Mouse (Mus musculus) lung, embryonic 15.5 days (tissue): ENCODE measurements around the gene Ifitm1. TPM values are rescaled to one million over a fixed set of nuclear protein-coding genes. Genes with fewer than 3 reads are reported as not detected.

ENCODE experiments used
- ATAC-seq: fragments of 200-750 bp; cut with Nextera tagmentation; 2 replicates; pipeline ENCODE4 v1.8.0; 2017; ENCODE audit warnings: moderate number of reproducible peaks, borderline replicate concordance; ENCODE audit not compliant: low FRiP score, low TSS enrichment; ENCODE audit errors: extremely low read depth
- H3K27ac ChIP-seq: fragments of 300-500 bp; sonication (generic); 2 replicates; pipeline ENCODE4 v1.5.1; 2015; ENCODE audit warnings: moderate library complexity, mild to moderate bottlenecking, inconsistent platforms
- H3K27me3 ChIP-seq: fragments of 300-500 bp; sonication (generic); 2 replicates; pipeline ENCODE4 v1.6.1; 2015; ENCODE audit warnings: inconsistent platforms
- H3K36me3 ChIP-seq: fragments of 300-500 bp; sonication (generic); 2 replicates; pipeline ENCODE4 v1.6.1; 2015; ENCODE audit warnings: inconsistent platforms
- H3K4me1 ChIP-seq: fragments of 300-500 bp; sonication (generic); 2 replicates; pipeline ENCODE4 v1.6.1; 2015; ENCODE audit warnings: inconsistent platforms
- H3K4me2 ChIP-seq: fragments of 300-500 bp; sonication (generic); 2 replicates; pipeline ENCODE4 v1.6.1; 2015; ENCODE audit warnings: inconsistent platforms, mild to moderate bottlenecking, moderate library complexity
- H3K4me3 ChIP-seq: fragments of 300-500 bp; sonication (generic); 2 replicates; pipeline ENCODE4 v1.5.1; 2015; ENCODE audit warnings: mild to moderate bottlenecking, inconsistent platforms
- H3K9ac ChIP-seq: fragments of 300-500 bp; sonication (generic); 2 replicates; pipeline ENCODE4 v1.6.1; 2015; ENCODE audit warnings: inconsistent platforms
- H3K9me3 ChIP-seq: fragments of 300-500 bp; sonication (generic); 2 replicates; pipeline ENCODE4 v1.6.1; 2016; ENCODE audit warnings: inconsistent platforms
- WGBS: fragments of 180-500 bp; shearing (Covaris S2); methylation state at CpG from one replicate; pipeline ENCODE4 v1.1.7; 2015; 5-methylcytosine and 5-hydroxymethylcytosine counted together
- polyA plus RNA-seq: library from polyadenylated mRNA; unstranded; fragments of >200 nt; fragmentation: Nextera tagmentation; extraction: Ambion mirVana; gene quantifications from 2 replicates; pipeline ENCODE4 v1.2.1, GENCODE M21; 2015

Ifitm1 gene
- polyA plus RNA-seq, 1 experiment from 2014 or later = 54.5 TPM

DNA sequence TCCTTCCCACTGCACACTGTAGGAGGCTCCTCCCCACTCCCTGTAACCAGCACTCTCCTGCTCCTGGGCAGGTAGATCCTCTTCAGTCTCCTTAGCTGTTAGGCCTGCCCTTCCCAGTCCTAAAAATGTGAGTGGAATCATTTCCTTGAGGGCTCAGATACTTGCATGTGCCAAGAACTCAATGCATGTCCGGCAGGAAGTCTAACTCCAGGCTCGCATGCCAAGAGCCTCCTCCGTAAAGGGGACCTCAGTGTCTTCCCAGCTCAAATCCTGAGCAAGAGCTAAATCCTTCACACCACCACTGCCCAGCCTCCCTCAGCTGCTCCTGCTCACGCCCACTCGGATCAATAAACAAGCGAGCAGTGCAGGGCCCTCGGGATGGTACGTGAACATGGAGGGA is 16.0 kb upstream of the Ifitm1 start:
- 0 out of 2 replicates have a peak overlapping the region, but pooled peaks have one; percentile 12 for H3K4me2 ChIP-seq
- H3K4me1 ChIP-seq = peaks cover 42% of the 10 kb centered on the region
- H3K9ac ChIP-seq = no peak overlapping the region
- no peaks in the 10 kb centered on the region for H3K27me3 ChIP-seq
- no peak for ATAC-seq
- H3K27ac ChIP-seq = peak overlapping the region; percentile 62
- no peak overlapping the region for H3K4me3 ChIP-seq
- no peaks in the 10 kb centered on the region for H3K9me3 ChIP-seq
- WGBS = 39% methylated on average over 8 of the region's 8 CpGs
- peaks cover 40% of the 10 kb centered on the region for H3K36me3 ChIP-seq

DNA sequence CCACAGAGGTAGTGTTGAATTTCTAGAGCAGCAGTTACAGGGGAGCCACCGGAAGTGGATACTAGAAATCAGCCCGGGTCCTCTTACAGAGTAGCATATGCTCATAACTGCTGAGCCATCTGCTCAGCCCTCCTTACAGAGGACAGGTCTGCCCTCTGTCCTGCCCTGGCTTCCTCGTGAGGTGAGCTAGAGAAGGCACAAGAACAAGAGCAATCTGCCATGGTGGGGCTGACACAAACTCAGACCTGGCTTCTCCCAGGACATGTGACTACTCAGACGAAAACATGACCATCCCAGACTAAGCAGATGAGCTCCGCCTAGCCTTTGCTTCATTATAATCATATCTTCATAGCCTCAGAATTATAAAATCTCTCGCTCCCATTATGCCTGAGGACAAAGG is 15.3 kb upstream of the Ifitm1 start:
- Histone ChIP-seq H3K4me2 (no peak overlapping the region), H3K36me3 (peaks cover 32% of the 10 kb centered on the region), H3K4me3 (no peak overlapping the region), H3K9me3 (no peaks in the 10 kb centered on the region), H3K4me1 (peaks cover 49% of the 10 kb centered on the region), H3K9ac (no peak overlapping the region), H3K27me3 (no peaks in the 10 kb centered on the region), H3K27ac (peak overlapping the region; percentile 62; the same call in 1 of the 2 replicates)
- 68% methylated on average over 6 of the region's 6 CpGs for WGBS
- ATAC-seq = no peak

DNA sequence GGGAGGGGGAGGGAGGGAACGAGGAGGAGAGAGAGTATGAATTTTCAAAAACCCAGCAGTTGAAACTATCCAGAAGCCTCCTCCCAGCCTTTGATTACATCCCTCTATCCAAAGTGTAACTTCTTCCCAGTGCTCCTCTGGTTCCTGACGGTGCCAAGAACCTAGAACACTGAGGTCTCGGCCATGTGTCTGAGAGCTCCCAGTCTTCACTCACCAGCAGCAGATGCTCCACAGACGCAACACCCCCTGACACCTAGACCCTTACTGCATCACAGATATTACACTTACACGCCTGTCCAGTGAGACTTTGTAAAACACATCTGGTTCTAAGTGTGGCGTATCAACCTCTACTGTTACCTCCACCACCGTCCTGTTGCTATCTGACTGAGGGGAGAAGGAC is 14.6 kb upstream of the Ifitm1 start:
- Histone ChIP-seq H3K9ac (no peak overlapping the region), H3K9me3 (no peaks in the 10 kb centered on the region), H3K27ac (no peak overlapping the region), H3K27me3 (no peaks in the 10 kb centered on the region), H3K4me1 (peaks cover 52% of the 10 kb centered on the region), H3K4me3 (no peak overlapping the region), H3K36me3 (peaks cover 28% of the 10 kb centered on the region), H3K4me2 (peak overlapping the region; percentile 81; the same call in 1 of the 2 replicates)
- no peak for ATAC-seq
- 65% methylated on average over 7 of the region's 7 CpGs for WGBS

GRCm38 (mm10) chr7:140953133-140953532 is 13.9 kb upstream of the Ifitm1 start:
- Histone ChIP-seq H3K36me3 (peaks cover 22% of the 10 kb centered on the region), H3K4me2 (peak overlapping the region; percentile 81), H3K27ac (no peak overlapping the region), H3K9ac (no peak overlapping the region), H3K4me3 (no peak overlapping the region), H3K9me3 (no peaks in the 10 kb centered on the region), H3K4me1 (peaks cover 52% of the 10 kb centered on the region), H3K27me3 (no peaks in the 10 kb centered on the region)
- WGBS = 59% methylated on average over 11 of the region's 11 CpGs
- ATAC-seq = no peak

GRCm38 (mm10) chr7:140953800-140954732 is 13.0 kb upstream of the Ifitm1 start:
- peaks cover 13% of the 10 kb centered on the region for H3K36me3 ChIP-seq
- H3K9ac ChIP-seq = peak overlapping the region; percentile 72
- no peaks in the 10 kb centered on the region for H3K27me3 ChIP-seq
- H3K4me1 ChIP-seq = peaks cover 53% of the 10 kb centered on the region
- no peak for ATAC-seq
- WGBS = 38% methylated on average over 15 of the region's 15 CpGs
- H3K4me3 ChIP-seq = peak overlapping the region; percentile 62
- H3K9me3 ChIP-seq = no peaks in the 10 kb centered on the region
- H3K27ac ChIP-seq = peak overlapping the region; percentile 37; the same call in 1 of the 2 replicates
- peak overlapping the region; percentile 81 for H3K4me2 ChIP-seq

DNA sequence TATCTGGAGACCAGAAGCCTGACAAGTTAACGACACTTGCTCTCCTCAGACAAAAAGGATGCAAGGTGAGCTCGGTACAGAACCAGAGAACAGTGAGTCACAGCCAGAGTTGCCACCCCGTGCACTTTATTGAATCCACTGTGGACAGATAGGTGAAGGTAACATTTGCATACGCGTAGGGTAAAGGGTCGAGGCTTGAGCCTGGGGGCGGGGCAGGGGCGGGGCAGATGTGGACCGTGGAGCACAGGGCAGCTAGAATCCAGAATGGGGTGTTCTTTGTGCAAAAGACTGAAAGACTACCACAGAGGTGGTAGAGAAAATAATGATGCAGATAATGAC is 12.3 kb upstream of the Ifitm1 start:
- H3K9me3 ChIP-seq = no peaks in the 10 kb centered on the region
- peak overlapping the region; percentile 37; the same call in 1 of the 2 replicates for H3K27ac ChIP-seq
- H3K9ac ChIP-seq = peak overlapping the region; percentile 72
- H3K4me3 ChIP-seq = peak overlapping the region; percentile 62
- 4% methylated on average over 9 of the region's 9 CpGs for WGBS
- peak overlapping the region; percentile 81 for H3K4me2 ChIP-seq
- peaks cover 7% of the 10 kb centered on the region for H3K36me3 ChIP-seq
- no peaks in the 10 kb centered on the region for H3K27me3 ChIP-seq
- ATAC-seq = no peak
- peaks cover 57% of the 10 kb centered on the region for H3K4me1 ChIP-seq

DNA sequence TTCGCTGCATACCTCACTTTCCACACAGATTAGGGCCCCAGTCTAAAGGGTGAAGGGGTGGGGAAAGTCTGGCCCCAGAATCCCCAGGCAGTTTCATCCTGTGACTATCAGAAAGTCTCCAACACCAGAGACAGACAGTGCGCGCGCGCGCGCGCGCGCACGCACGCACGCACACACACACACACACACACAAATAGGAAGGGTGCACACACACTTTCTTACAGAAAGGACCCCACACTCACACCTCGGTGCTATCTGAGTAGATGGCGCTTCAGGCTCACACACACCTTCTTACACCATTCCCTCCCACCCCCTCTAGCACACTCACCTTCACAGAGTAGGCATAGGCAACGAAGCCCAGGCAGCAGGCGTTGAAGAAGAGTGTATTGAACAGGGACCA is 11.7 kb upstream of the Ifitm1 start:
- Histone ChIP-seq H3K27ac (peak overlapping the region; percentile 98), H3K4me2 (peak overlapping the region; percentile 81), H3K27me3 (no peaks in the 10 kb centered on the region), H3K36me3 (peaks cover under 1% of the 10 kb centered on the region; the same call in 1 of the 2 replicates), H3K9ac (peak overlapping the region; percentile 72), H3K4me1 (peaks cover 55% of the 10 kb centered on the region), H3K4me3 (peak overlapping the region; percentile 62), H3K9me3 (no peaks in the 10 kb centered on the region)
- WGBS = under 1% methylated on average over 17 of the region's 17 CpGs
- peak; percentile 16; the same call in 1 of the 2 replicates for ATAC-seq

DNA sequence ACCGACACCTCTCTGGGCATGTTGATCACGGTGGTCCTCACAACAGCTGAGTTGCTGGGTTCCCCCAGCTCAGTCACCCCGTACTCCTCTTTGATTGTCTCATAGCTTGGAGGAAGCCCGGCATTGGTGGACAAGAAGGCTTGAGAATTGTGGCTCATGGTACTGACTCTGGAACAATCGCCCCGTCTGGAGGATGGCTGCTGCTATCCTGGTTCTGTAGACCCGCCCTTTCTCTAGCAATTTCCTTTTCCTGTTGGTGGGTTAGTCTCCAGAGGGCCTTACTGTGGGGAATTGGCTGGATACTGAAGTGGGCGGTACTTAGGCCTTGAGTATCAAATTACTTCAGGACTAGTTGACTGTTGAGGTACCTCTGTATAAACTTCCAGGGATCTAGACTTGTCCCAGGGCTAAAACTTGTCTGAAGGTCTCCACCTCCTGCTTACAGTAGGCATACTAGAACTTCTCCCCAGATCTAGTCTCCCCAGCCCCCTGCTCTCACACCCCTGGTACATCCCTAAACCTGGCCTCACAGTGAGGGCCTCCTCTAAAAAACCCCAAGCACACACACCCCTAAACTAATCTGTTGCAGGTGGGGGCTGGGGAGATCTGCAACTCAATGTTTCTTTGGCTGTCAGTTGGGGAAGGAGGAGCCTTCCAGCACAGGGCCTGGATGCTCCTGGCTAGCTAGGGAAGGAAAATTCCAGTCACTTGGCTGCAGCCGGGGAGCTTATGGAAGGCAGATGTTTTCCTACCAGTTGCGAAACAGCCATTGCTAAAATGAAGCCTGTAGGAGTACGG is 11.1 kb upstream of the Ifitm1 start, which contains the start of the genes Gm45717 and Ifitm2:
Gm45717 (minus strand) TSS at position 180 of the 798 bp plus-strand sequence.
Ifitm2 (minus strand) TSS at position 230 of the 798 bp plus-strand sequence.
- no peaks in the 10 kb centered on the region; the same call in 1 of the 2 replicates for H3K36me3 ChIP-seq
- peak; percentile 91 for ATAC-seq
- no peaks in the 10 kb centered on the region for H3K9me3 ChIP-seq
- H3K4me2 ChIP-seq = peak within 1 kb of the TSS; percentile 81
- H3K27me3 ChIP-seq = no peaks in the 10 kb centered on the region
- 6% methylated on average over 11 of the region's 11 CpGs for WGBS
- peak within 1 kb of the TSS; percentile 98 for H3K27ac ChIP-seq
- peak within 1 kb of the TSS; percentile 72 for H3K9ac ChIP-seq
- H3K4me1 ChIP-seq = peaks cover 49% of the 10 kb centered on the region
- H3K4me3 ChIP-seq = peak within 1 kb of the TSS; percentile 62

DNA sequence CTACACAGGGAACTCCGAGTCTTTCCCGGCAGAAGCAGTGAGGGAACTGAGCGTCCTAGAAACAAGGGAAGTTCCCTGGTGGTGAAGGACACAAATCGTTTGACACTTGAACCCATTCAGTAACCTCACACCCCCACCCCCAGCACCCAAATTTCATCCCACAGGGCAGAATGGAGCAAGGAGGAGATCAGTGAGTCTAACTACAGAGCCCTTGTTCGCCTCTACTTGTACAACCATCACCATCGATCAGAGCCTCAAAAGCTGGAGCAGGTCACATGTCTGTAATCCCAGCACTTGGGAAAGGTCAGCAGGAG is 10.5 kb upstream of the Ifitm1 start:
- Histone ChIP-seq H3K27me3 (no peaks in the 10 kb centered on the region), H3K27ac (peak overlapping the region; percentile 98), H3K9me3 (no peaks in the 10 kb centered on the region), H3K36me3 (no peaks in the 10 kb centered on the region; the same call in 1 of the 2 replicates), H3K4me1 (peaks cover 43% of the 10 kb centered on the region), H3K9ac (no peak overlapping the region), H3K4me2 (peak overlapping the region; percentile 26), H3K4me3 (no peak overlapping the region)
- ATAC-seq = 0 out of 2 replicates have a peak, but pooled peaks have one; percentile 3
- 36% methylated on average over 6 of the region's 6 CpGs for WGBS

DNA sequence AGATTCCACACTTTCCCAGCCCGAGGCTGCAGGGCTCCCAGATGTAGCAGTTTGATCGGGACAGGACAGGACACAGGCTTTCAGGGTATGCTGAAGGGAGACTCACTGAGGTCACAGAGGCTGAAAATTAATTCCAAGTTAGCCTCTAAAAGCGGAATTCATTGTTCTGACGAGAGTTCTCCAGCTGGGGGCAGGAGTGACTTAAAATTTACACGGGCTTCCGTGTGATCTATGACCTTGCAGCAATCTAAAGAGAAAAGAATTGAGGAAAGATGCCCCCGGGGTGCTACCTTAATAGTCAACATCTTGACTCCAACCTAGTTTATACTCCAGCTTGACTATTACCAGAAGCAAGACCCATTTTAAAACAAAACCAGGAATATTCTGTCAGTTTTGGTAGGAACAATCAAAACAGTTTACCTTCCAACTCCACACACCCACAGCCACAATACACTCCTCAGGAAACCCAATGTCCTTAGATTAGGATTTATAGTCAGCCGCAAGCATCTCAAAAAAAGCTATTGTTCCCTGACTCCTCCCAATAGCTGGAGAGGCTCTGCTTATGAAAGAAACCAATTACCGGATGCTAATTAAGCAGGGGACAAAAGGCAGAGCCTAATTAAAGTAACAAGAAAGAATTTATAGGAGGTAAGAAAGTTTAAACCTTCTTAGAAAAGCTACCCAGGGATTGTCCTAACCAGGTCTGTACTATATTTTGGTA is 7.7 kb upstream of the Ifitm1 start:
- no peaks in the 10 kb centered on the region for H3K36me3 ChIP-seq
- H3K4me2 ChIP-seq = no peak overlapping the region
- no peaks in the 10 kb centered on the region for H3K27me3 ChIP-seq
- H3K27ac ChIP-seq = no peak overlapping the region
- peaks cover 21% of the 10 kb centered on the region for H3K4me1 ChIP-seq
- H3K9me3 ChIP-seq = no peaks in the 10 kb centered on the region
- WGBS = 16% methylated on average over 9 of the region's 9 CpGs
- ATAC-seq = no peak
- H3K4me3 ChIP-seq = no peak overlapping the region
- H3K9ac ChIP-seq = no peak overlapping the region

GRCm38 (mm10) chr7:140960026-140960425 is 7.0 kb upstream of the Ifitm1 start:
- WGBS = 85% methylated on average over 5 of the region's 5 CpGs
- H3K4me3 ChIP-seq = no peak overlapping the region
- H3K4me2 ChIP-seq = no peak overlapping the region
- peaks cover 16% of the 10 kb centered on the region for H3K4me1 ChIP-seq
- H3K9ac ChIP-seq = no peak overlapping the region
- no peak overlapping the region for H3K27ac ChIP-seq
- H3K36me3 ChIP-seq = no peaks in the 10 kb centered on the region
- no peaks in the 10 kb centered on the region for H3K27me3 ChIP-seq
- no peak for ATAC-seq
- no peaks in the 10 kb centered on the region for H3K9me3 ChIP-seq
